Mouse (Mus musculus): Measurements from ENCODE around the gene BC035947. TPM values are rescaled to one million over a fixed set of nuclear protein-coding genes. Genes with fewer than 3 reads are reported as not detected.

Gene BC035947
- polyA plus RNA-seq, 1 experiment from 2014 or later = not detected

DNA sequence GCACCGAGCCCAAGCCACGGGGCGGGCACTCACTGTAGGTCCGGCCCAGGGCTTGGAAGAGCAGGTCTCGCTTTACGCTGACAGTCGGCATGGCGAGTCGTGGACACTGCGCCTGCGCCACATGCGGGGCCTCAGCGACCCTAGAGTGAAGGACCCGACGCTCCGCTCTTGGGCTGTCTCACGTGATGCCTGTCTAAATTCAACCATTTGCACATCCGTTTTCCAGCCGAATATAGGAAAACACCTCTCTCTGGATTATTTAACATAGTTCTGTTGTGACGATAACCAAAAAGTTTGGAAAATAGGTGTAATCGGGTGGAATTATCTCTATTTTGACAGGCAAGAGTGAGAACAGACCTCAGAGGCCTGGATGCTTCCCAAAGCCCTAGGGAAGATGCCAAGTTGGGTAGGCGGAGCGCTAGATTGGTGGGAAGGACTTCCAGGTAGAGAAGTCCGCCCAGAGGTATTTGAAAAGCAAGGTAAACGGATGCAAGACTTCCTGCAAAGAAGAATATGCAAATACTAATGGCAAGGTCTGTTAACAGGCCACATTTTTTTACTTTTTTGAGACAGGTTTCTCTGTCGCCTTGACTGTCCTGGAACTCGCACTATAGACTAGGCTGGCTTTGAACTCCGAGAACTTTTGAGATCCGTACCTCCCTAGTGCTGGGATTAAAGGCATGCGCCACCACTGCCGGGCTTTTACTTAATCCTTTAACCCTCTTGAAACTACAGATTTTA lies 23.0 kb downstream of the BC035947 start, which contains the start of gene Farsb:
Gene Farsb (minus strand): TSS at position 146 of the 741 bp plus-strand sequence.
- Histone ChIP-seq H3K36me3 (replicated peaks; ENCODE audit: insufficient read depth, low read length) (no peaks in the 10 kb centered on the region), H3K27ac (ENCODE audit: low read depth) (peak within 1 kb of the TSS; percentile 77), H3K27me3 (ENCODE audit: insufficient read depth, low read length) (no peaks in the 10 kb centered on the region), H3K9me3 (ENCODE audit: low read length) (no peaks in the 10 kb centered on the region), H3K4me2 (ENCODE audit: low read depth, low read length) (peak within 1 kb of the TSS; percentile 87), H3K4me3 (ENCODE audit: low read depth, low read length) (peak within 1 kb of the TSS; percentile 84), H3K4me1 (ENCODE audit: insufficient read depth) (peaks cover 22% of the 10 kb centered on the region), H3K9ac (replicated peaks) (peak within 1 kb of the TSS; percentile 80)
- TF ChIP-seq CTCF (IDR thresholded peaks at IDR 0.05; ENCODE audit: low read depth) = no peak
- TF ChIP-seq EP300 (IDR thresholded peaks at IDR 0.05; ENCODE audit: low read depth) = peak; percentile 93
- DNase-seq (peak; percentile 91), ATAC-seq (peak; percentile 98)
- under 1% methylated on average over 31 of the region's 31 CpGs for WGBS (ENCODE audit: insufficient replicate concordance)

DNA sequence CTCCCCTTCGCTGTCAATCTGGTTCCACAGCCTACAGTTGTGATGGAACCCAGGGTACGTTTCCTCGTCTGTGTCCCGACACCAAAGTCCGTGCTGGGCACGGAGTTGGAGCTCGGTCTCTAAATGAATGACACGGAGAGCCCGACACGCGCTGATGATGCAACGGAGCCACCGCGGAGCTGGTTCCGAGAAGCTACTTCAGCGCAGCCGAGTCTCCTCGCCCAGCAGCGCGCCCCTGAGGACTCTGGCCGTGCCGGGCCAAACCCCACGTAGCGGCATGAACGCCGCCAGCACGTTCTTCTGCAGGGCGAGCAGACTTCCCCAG lies 23.6 kb downstream of the BC035947 start:
- Histone ChIP-seq H3K4me2 (ENCODE audit: low read depth, low read length) (peak overlapping the region; percentile 87), H3K36me3 (replicated peaks; ENCODE audit: insufficient read depth, low read length) (no peaks in the 10 kb centered on the region), H3K9ac (replicated peaks) (peak overlapping the region; percentile 80), H3K27me3 (ENCODE audit: insufficient read depth, low read length) (no peaks in the 10 kb centered on the region), H3K4me1 (ENCODE audit: insufficient read depth) (peaks cover 25% of the 10 kb centered on the region), H3K4me3 (ENCODE audit: low read depth, low read length) (peak overlapping the region; percentile 84), H3K27ac (ENCODE audit: low read depth) (peak overlapping the region; percentile 77), H3K9me3 (ENCODE audit: low read length) (no peaks in the 10 kb centered on the region)
- WGBS (ENCODE audit: insufficient replicate concordance) = 0% methylated on average over 28 of the region's 28 CpGs
- DNase-seq (no peak), ATAC-seq (peak; percentile 73)
- TF ChIP-seq EP300 (IDR thresholded peaks at IDR 0.05; ENCODE audit: low read depth) = no peak
- no peak for TF ChIP-seq CTCF (IDR thresholded peaks at IDR 0.05; ENCODE audit: low read depth)

DNA sequence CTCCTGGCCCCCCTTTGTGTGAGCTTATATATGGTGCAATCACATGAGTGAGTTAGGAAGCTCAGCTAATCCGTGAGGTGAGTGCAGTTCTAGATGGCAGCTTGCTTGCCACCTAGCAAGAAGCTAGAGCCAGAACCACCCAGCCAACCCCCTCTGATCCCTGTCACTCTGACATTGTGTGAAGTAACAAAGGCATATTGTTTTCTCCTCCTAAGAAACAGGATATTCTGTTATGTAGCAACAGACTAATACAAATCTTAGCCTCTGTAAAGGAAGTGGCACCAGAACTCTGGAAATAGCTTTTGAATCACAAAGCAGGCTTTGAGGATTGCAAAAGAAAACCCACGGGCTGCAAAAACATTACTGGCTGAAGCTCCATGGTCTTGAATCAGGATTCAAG lies 27.6 kb downstream of the BC035947 start:
- 52% methylated on average over 2 of the region's 2 CpGs for WGBS (ENCODE audit: insufficient replicate concordance)
- Histone ChIP-seq H3K27me3 (ENCODE audit: insufficient read depth, low read length) (no peaks in the 10 kb centered on the region), H3K9ac (replicated peaks) (no peak overlapping the region), H3K4me3 (ENCODE audit: low read depth, low read length) (no peak overlapping the region), H3K36me3 (replicated peaks; ENCODE audit: insufficient read depth, low read length) (peaks cover 17% of the 10 kb centered on the region), H3K9me3 (ENCODE audit: low read length) (no peaks in the 10 kb centered on the region), H3K4me1 (ENCODE audit: insufficient read depth) (peaks cover 23% of the 10 kb centered on the region), H3K4me2 (ENCODE audit: low read depth, low read length) (no peak overlapping the region), H3K27ac (ENCODE audit: low read depth) (no peak overlapping the region)
- ATAC-seq (no peak), DNase-seq (no peak)
- TF ChIP-seq EP300 (IDR thresholded peaks at IDR 0.05; ENCODE audit: low read depth) (no peak), CTCF (IDR thresholded peaks at IDR 0.05; ENCODE audit: low read depth) (no peak)

DNA sequence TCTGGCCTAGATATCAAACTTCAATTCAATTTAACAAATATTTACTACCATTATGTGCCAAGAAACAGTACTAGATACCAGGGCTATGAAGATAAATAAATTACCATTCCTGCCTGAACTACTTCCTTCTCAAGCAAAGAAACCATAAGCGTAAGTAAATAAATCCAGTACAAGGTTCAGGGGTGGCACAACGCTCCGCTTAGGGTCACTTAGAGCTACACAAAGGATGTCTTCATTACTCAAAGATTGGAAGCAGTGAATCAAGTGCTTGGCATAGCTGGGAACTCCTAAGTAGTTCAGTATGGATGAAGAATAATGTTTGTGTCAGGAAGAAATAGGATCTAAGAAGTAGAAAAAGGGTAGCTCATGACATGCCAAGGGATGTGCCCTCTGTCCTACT lies 28.5 kb downstream of the BC035947 start:
- H3K9ac ChIP-seq (replicated peaks) = no peak overlapping the region
- H3K4me3 ChIP-seq (ENCODE audit: low read depth, low read length) = no peak overlapping the region
- DNase-seq (no peak), ATAC-seq (no peak)
- H3K9me3 ChIP-seq (ENCODE audit: low read length) = no peaks in the 10 kb centered on the region
- H3K4me2 ChIP-seq (ENCODE audit: low read depth, low read length) = no peak overlapping the region
- WGBS (ENCODE audit: insufficient replicate concordance) = 77% methylated on average over 3 of the region's 3 CpGs
- no peak overlapping the region for H3K27ac ChIP-seq (ENCODE audit: low read depth)
- TF ChIP-seq CTCF (IDR thresholded peaks at IDR 0.05; ENCODE audit: low read depth) (no peak), EP300 (IDR thresholded peaks at IDR 0.05; ENCODE audit: low read depth) (no peak)
- no peaks in the 10 kb centered on the region for H3K27me3 ChIP-seq (ENCODE audit: insufficient read depth, low read length)
- H3K4me1 ChIP-seq (ENCODE audit: insufficient read depth) = peaks cover 20% of the 10 kb centered on the region
- H3K36me3 ChIP-seq (replicated peaks; ENCODE audit: insufficient read depth, low read length) = peaks cover 24% of the 10 kb centered on the region

- WGBS (ENCODE audit: insufficient replicate concordance) = 77% methylated on average over 5 of the region's 5 CpGs
- no peaks in the 10 kb centered on the region for H3K4me1 ChIP-seq (ENCODE audit: insufficient read depth)
- ATAC-seq (no peak), DNase-seq (no peak)
- H3K9me3 ChIP-seq (ENCODE audit: low read length) = no peaks in the 10 kb centered on the region
- TF ChIP-seq CTCF (IDR thresholded peaks at IDR 0.05; ENCODE audit: low read depth) (no peak), EP300 (IDR thresholded peaks at IDR 0.05; ENCODE audit: low read depth) (no peak)
- no peak overlapping the region for H3K9ac ChIP-seq (replicated peaks)
- H3K4me2 ChIP-seq (ENCODE audit: low read depth, low read length) = no peak overlapping the region
- H3K27me3 ChIP-seq (ENCODE audit: insufficient read depth, low read length) = no peaks in the 10 kb centered on the region
- H3K27ac ChIP-seq (ENCODE audit: low read depth) = no peak overlapping the region
- H3K4me3 ChIP-seq (ENCODE audit: low read depth, low read length) = no peak overlapping the region
- peaks cover 45% of the 10 kb centered on the region for H3K36me3 ChIP-seq (replicated peaks; ENCODE audit: insufficient read depth, low read length)
These were observed 39.5 kb downstream of the BC035947 start for GRCm38 (mm10) chr1:78472441-78472840.

GRCm38 (mm10) chr1:78454659-78455058 lies 57.3 kb downstream of the BC035947 start:
- no peak overlapping the region for H3K27ac ChIP-seq (ENCODE audit: low read depth)
- H3K9me3 ChIP-seq (ENCODE audit: low read length) = no peaks in the 10 kb centered on the region
- TF ChIP-seq EP300 (IDR thresholded peaks at IDR 0.05; ENCODE audit: low read depth) = no peak
- TF ChIP-seq CTCF (IDR thresholded peaks at IDR 0.05; ENCODE audit: low read depth) = peak; percentile 71
- peaks cover 76% of the 10 kb centered on the region for H3K36me3 ChIP-seq (replicated peaks; ENCODE audit: insufficient read depth, low read length)
- no peaks in the 10 kb centered on the region for H3K27me3 ChIP-seq (ENCODE audit: insufficient read depth, low read length)
- no peaks in the 10 kb centered on the region for H3K4me1 ChIP-seq (ENCODE audit: insufficient read depth)
- WGBS (ENCODE audit: insufficient replicate concordance) = 46% methylated on average over 7 of the region's 7 CpGs
- ATAC-seq (no peak), DNase-seq (peak; percentile 23)
- H3K4me2 ChIP-seq (ENCODE audit: low read depth, low read length) = no peak overlapping the region
- H3K4me3 ChIP-seq (ENCODE audit: low read depth, low read length) = no peak overlapping the region
- H3K9ac ChIP-seq (replicated peaks) = no peak overlapping the region
